Mouse (Mus musculus) erythroblast, embryonic 14.5 days (primary cell): Measurements from ENCODE around the gene Sirt4. TPM values are rescaled to one million over a fixed set of nuclear protein-coding genes. Genes with fewer than 3 reads are reported as not detected.

Experiments
- H3K27me3 ChIP-seq: 2 replicates; pipeline ENCODE4 v1.6.1; 2012; ENCODE audit warnings: inconsistent platforms; ENCODE audit not compliant: control insufficient read depth
- H3K36me3 ChIP-seq: 2 replicates; pipeline ENCODE4 v1.6.1; 2012; ENCODE audit warnings: mild to moderate bottlenecking, inconsistent platforms; ENCODE audit not compliant: control insufficient read depth
- H3K4me1 ChIP-seq: 2 replicates; pipeline ENCODE4 v1.6.1; 2012; ENCODE audit warnings: inconsistent platforms; ENCODE audit not compliant: control insufficient read depth
- H3K4me3 ChIP-seq: replicated peaks from 2 replicates; pipeline ENCODE3; 2012; ENCODE audit warnings: moderate library complexity, mild to moderate bottlenecking, inconsistent platforms
- H3K9me3 ChIP-seq: 2 replicates; pipeline ENCODE4 v1.6.1; 2012; ENCODE audit warnings: low read length, inconsistent platforms, mixed read lengths; ENCODE audit not compliant: control insufficient read depth
- GATA1 ChIP-seq: IDR thresholded peaks from 2 replicates; pipeline ENCODE4 v1.6.1; 2012; ENCODE audit warnings: low read length, inconsistent platforms, mixed read lengths
- TAL1 ChIP-seq: IDR thresholded peaks from 3 replicates; pipeline ENCODE4 v1.6.1; 2012; ENCODE audit warnings: low read length, inconsistent platforms, mixed read lengths
- polyA plus RNA-seq: library from polyadenylated mRNA; stranded (reverse); fragments of >175 nt; gene quantifications from 2 replicates; pipeline ENCODE4 v1.2.3, GENCODE M21; 2012

Gene Sirt4
- polyA plus RNA-seq, 1 experiment = 0.23 TPM

- Histone ChIP-seq H3K27me3 (peaks cover 7% of the 10 kb centered on the region), H3K4me3 (peak overlapping the region; percentile 55), H3K4me1 (peaks cover 61% of the 10 kb centered on the region), H3K36me3 (no peaks in the 10 kb centered on the region), H3K9me3 (no peaks in the 10 kb centered on the region)
- TF ChIP-seq GATA1 (no peak), TAL1 (no peak)
These were observed 4.5 kb upstream of the Sirt4 start for GRCm38 (mm10) chr5:115488841-115489698.

DNA sequence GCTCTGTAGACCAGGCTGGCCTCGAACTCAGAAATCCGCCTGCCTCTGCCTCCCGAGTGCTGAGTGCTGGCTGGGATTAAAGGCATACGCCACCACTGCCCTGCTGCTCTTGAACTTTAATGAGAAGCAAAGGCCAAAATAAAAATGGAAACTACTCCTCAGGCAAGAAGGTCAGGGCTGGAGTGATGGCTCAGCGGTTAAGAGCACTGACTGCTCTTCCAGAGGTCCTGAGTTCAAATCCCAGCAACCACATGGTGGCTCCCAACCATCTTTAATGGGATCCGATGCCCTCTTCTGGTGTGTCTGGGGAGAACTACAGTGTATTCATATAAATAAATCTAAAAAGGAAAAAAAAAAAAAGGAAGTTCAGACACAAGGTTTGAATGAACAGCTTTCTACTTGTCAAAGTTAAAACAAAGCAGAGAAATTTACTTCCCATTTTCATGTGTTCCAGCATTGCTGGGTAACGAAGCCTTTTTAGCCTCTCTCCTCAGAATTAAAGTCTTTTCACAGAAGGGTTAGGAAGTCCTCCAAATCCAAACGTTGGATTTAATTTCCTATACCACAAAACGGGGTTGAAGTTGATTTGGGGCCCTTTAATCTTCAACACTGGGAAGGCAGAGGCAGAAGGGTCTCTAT is 3.5 kb upstream of the Sirt4 start:
- no peak for TF ChIP-seq TAL1
- no peak for TF ChIP-seq GATA1
- H3K4me1 ChIP-seq = peaks cover 62% of the 10 kb centered on the region
- H3K27me3 ChIP-seq = peaks cover 7% of the 10 kb centered on the region
- no peak overlapping the region for H3K4me3 ChIP-seq
- H3K9me3 ChIP-seq = no peaks in the 10 kb centered on the region
- H3K36me3 ChIP-seq = no peaks in the 10 kb centered on the region

GRCm38 (mm10) chr5:115487353-115487752 is 2.8 kb upstream of the Sirt4 start:
- Histone ChIP-seq H3K4me1 (peaks cover 62% of the 10 kb centered on the region), H3K4me3 (no peak overlapping the region), H3K27me3 (peaks cover 7% of the 10 kb centered on the region), H3K36me3 (peaks cover 5% of the 10 kb centered on the region), H3K9me3 (no peaks in the 10 kb centered on the region)
- TF ChIP-seq GATA1 = no peak
- TF ChIP-seq TAL1 = no peak

DNA sequence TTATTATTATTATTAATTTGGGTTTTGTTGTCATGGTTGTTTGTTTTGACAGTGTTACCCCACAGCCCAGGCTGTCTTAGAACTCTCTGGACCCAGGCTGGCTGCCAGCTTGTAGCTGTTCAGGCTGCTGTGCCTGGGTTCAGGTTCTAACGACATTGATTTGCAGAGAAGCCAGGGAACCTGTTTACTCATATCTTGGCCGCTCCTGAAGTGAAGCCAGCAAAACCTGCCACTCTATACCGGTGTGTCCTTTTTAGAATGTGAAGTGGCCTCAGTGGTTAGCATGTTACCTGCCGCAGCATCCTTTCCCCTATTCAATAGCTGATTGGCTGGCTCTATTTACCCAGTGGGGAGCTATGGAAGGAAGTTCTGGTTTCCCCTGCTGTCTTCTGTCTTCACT is 2.2 kb upstream of the Sirt4 start:
- no peaks in the 10 kb centered on the region for H3K9me3 ChIP-seq
- H3K27me3 ChIP-seq = peaks cover 1% of the 10 kb centered on the region
- TF ChIP-seq TAL1 = no peak
- TF ChIP-seq GATA1 = no peak
- H3K4me3 ChIP-seq = no peak overlapping the region
- H3K36me3 ChIP-seq = peaks cover 7% of the 10 kb centered on the region
- H3K4me1 ChIP-seq = peaks cover 58% of the 10 kb centered on the region

- TF ChIP-seq GATA1 (no peak), TAL1 (no peak)
- peaks cover 50% of the 10 kb centered on the region for H3K4me1 ChIP-seq
- H3K27me3 ChIP-seq = no peaks in the 10 kb centered on the region
- no peak overlapping the region for H3K4me3 ChIP-seq
- no peaks in the 10 kb centered on the region for H3K9me3 ChIP-seq
- H3K36me3 ChIP-seq = peaks cover 7% of the 10 kb centered on the region
These were observed 1.1 kb upstream of the Sirt4 start for GRCm38 (mm10) chr5:115485489-115486205.

DNA sequence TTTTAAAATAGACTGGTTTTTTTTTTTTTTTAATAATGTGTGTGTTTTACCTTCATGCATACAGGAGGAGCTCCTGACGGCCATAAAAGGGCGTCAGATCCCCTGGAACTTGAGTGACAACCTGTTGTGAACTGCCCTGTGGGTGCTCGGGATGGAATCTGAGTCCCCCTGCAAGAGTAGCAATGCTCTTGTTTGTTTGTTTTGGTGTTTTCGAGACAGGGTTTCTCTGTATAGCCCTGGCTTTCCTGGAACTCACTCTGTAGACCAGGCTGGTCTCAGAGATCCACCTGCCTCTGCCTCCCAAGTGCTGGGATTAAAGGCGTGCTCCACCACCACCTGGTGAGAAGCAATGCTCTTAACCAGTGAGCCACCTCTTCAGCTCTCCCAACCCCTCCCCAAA is 471 bp upstream of the Sirt4 start:
- H3K4me3 ChIP-seq = peak overlapping the region; percentile 69
- H3K36me3 ChIP-seq = peaks cover 10% of the 10 kb centered on the region
- peaks cover 49% of the 10 kb centered on the region for H3K4me1 ChIP-seq
- no peaks in the 10 kb centered on the region for H3K27me3 ChIP-seq
- no peak for TF ChIP-seq TAL1
- TF ChIP-seq GATA1 = no peak
- no peaks in the 10 kb centered on the region for H3K9me3 ChIP-seq

DNA sequence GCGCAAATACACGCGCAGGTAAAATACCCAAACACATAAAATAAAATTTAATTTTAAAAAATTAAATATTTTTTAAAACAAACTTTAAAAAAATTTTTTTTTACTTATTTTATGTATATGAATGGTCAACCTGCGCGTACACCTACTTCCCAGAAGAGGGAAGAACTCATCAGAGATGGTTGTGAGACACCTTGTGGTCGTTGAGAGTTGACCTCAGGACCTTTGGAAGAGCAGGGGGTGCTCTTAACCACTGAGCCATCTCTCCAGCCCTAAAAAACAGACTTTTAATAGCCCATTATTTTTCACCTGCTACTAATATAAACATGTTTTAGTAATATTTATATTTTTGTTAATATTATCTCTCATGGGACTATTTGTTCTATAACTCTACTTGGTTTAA is 1.1 kb downstream of the Sirt4 start:
- peaks cover 36% of the 10 kb centered on the region for H3K4me1 ChIP-seq
- TF ChIP-seq GATA1 = no peak
- TF ChIP-seq TAL1 = no peak
- no peak overlapping the region for H3K4me3 ChIP-seq
- peaks cover 14% of the 10 kb centered on the region for H3K36me3 ChIP-seq
- H3K9me3 ChIP-seq = no peaks in the 10 kb centered on the region
- H3K27me3 ChIP-seq = no peaks in the 10 kb centered on the region

- H3K4me1 ChIP-seq = peaks cover 33% of the 10 kb centered on the region
- H3K36me3 ChIP-seq = peaks cover 17% of the 10 kb centered on the region
- H3K4me3 ChIP-seq = no peak overlapping the region
- H3K27me3 ChIP-seq = no peaks in the 10 kb centered on the region
- no peak for TF ChIP-seq GATA1
- no peaks in the 10 kb centered on the region for H3K9me3 ChIP-seq
These were observed 1.9 kb downstream of the Sirt4 start for GRCm38 (mm10) chr5:115482390-115483265.

DNA sequence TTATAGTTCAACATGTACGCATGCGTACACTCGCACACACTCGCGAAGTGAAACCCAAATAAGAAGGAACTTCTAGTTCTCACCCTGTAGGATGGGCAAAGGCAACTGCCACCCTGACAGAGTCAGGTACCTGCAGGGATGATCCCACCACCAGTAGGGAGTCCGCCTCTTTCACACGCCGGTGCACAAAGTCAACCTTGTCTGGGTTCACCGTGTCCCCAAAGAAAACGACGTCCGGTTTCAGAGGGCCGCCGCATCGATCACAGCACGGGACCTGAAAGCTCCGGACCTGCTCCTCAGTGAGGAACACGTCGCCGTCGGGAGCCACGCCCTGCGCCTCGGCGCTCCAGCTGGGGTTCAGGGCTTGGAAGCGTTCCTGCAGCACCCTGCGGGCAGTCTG is 4.4 kb downstream of the Sirt4 start:
- Histone ChIP-seq H3K27me3 (no peaks in the 10 kb centered on the region), H3K4me1 (peaks cover 40% of the 10 kb centered on the region)
- TF ChIP-seq TAL1 (no peak), GATA1 (no peak)

More for the DNA sequence above, 4.4 kb downstream of the Sirt4 start:
- Histone ChIP-seq H3K4me3 (peak overlapping the region; percentile 38), H3K9me3 (no peaks in the 10 kb centered on the region), H3K36me3 (peaks cover 19% of the 10 kb centered on the region)
